In the genomic region with DNA sequence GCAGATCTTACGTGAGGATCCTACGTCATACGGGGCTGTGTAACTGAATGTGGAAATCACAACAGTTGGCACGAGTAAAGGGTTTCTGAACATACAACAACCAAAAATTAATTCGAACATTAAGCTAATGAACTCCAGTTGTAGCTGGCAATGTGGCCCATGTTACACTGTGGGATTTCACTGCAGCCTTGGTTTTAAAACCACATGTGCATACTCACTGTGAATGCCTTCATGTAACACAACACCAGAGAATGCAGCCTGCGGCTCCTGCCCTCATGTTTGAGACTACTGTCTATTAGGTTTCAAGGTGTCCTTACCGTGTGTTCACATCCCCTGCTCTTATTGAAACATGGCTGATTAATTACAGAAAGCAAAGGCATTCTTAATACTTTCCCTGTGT, we compare ENCODE assay signal across 25 mouse cellular contexts.
DNase-seq lines count a peak whose midpoint lies in the region; ATAC-seq and TF ChIP-seq lines count a peak whose summit lies in the region.
"Had no signal": no experiment of that assay in that cellular context is flagged by ENCODE, and none has a peak within 500 bp of the region (broad histone marks: within the 10 kb centered on the region; RNA-seq: fewer than 3 reads in every experiment).

No protein-coding gene starts in this region.

- no peak overlapping the region for H3K9ac ChIP-seq in kidney, postnatal 0 days (ENCODE audit: low read depth, low read length)
- no peak overlapping the region for H3K9ac ChIP-seq in embryonic facial prominence, embryonic 12.5 days
- H3K9ac ChIP-seq: forebrain, embryonic 15.5 days; heart, embryonic 13.5 days; hindbrain, embryonic 13.5 days; liver, embryonic 12.5 days; neural tube, embryonic 13.5 days had no signal

- H3K9me3 ChIP-seq in kidney, postnatal 0 days (replicated peaks; ENCODE audit: low read length): no peaks in the 10 kb centered on the region
- H3K9me3 ChIP-seq in embryonic facial prominence, embryonic 12.5 days: no peaks in the 10 kb centered on the region
- no peaks in the 10 kb centered on the region for H3K9me3 ChIP-seq in hindbrain, embryonic 10.5 days
- H3K9me3 ChIP-seq: forebrain, embryonic 15.5 days; heart, embryonic 13.5 days; hindbrain, embryonic 13.5 days; liver, embryonic 12.5 days; neural tube, embryonic 13.5 days had no signal

- no peak for TF ChIP-seq CTCF in kidney, postnatal 0 days (IDR thresholded peaks at IDR 0.05; ENCODE audit: low read depth)

- no peak overlapping the region for H3K27ac ChIP-seq in kidney, postnatal 0 days
- no peak overlapping the region for H3K27ac ChIP-seq in embryonic facial prominence, embryonic 12.5 days
- no peak overlapping the region for H3K27ac ChIP-seq in hindbrain, embryonic 10.5 days
- H3K27ac ChIP-seq: forebrain, embryonic 15.5 days; heart, adult 2 months; heart, embryonic 13.5 days; hindbrain, embryonic 13.5 days; liver, embryonic 12.5 days; neural tube, embryonic 13.5 days had no signal

- no peak for ATAC-seq in kidney, postnatal 0 days (replicated peaks; ENCODE audit: low FRiP score, low read depth)
- ATAC-seq in embryonic facial prominence, embryonic 12.5 days (ENCODE audit: insufficient number of reproducible peaks, insufficient read depth, low FRiP score, low TSS enrichment): peak; percentile 41; the same call in 1 of the 2 replicates
- ATAC-seq: forebrain, embryonic 15.5 days; inflammation-experienced regulatory T-cells, adult 6 months; liver, embryonic 12.5 days; Patski had no signal

- H3K36me3 ChIP-seq in kidney, postnatal 0 days (ENCODE audit: insufficient read depth, low read length): no peaks in the 10 kb centered on the region
- no peaks in the 10 kb centered on the region for H3K36me3 ChIP-seq in embryonic facial prominence, embryonic 12.5 days
- no peaks in the 10 kb centered on the region for H3K36me3 ChIP-seq in hindbrain, embryonic 10.5 days
- H3K36me3 ChIP-seq: forebrain, embryonic 15.5 days; heart, embryonic 13.5 days; hindbrain, embryonic 13.5 days; liver, embryonic 12.5 days; neural tube, embryonic 13.5 days had no signal

- H3K4me1 ChIP-seq in kidney, postnatal 0 days (replicated peaks; ENCODE audit: insufficient read depth, low read length): no peaks in the 10 kb centered on the region
- 0 out of 2 replicates have a peak, but pooled peaks cover 6% of the 10 kb centered on the region for H3K4me1 ChIP-seq in embryonic facial prominence, embryonic 12.5 days
- H3K4me1 ChIP-seq in hindbrain, embryonic 10.5 days (replicated peaks): peaks cover 8% of the 10 kb centered on the region; the same call in 1 of the 2 replicates
- H3K4me1 ChIP-seq: liver, embryonic 12.5 days had no signal

- H3K4me2 ChIP-seq in kidney, postnatal 0 days (ENCODE audit: low read length): no peak overlapping the region
- H3K4me2 ChIP-seq in embryonic facial prominence, embryonic 12.5 days (replicated peaks): no peak overlapping the region
- H3K4me2 ChIP-seq: forebrain, embryonic 15.5 days; heart, embryonic 13.5 days; hindbrain, embryonic 13.5 days; liver, embryonic 12.5 days; neural tube, embryonic 13.5 days had no signal

- H3K27me3 ChIP-seq in kidney, postnatal 0 days (ENCODE audit: insufficient read depth, low read length): no peaks in the 10 kb centered on the region
- H3K27me3 ChIP-seq in embryonic facial prominence, embryonic 12.5 days: no peaks in the 10 kb centered on the region
- H3K27me3 ChIP-seq in hindbrain, embryonic 10.5 days (ENCODE audit: insufficient read depth, poor library complexity, severe bottlenecking): no peaks in the 10 kb centered on the region
- H3K27me3 ChIP-seq: forebrain, embryonic 15.5 days; heart, embryonic 13.5 days; hindbrain, embryonic 13.5 days; liver, embryonic 12.5 days; neural tube, embryonic 13.5 days; Patski had no signal

- intact Hi-C loops in left cerebral cortex, postnatal 36 days (cut with DNase I): no loop called here

- WGBS in kidney, postnatal 0 days: 72% methylated on average over 7 of the region's 7 CpGs
- 23% methylated on average over 7 of the region's 7 CpGs for WGBS in embryonic facial prominence, embryonic 12.5 days
- 76% methylated on average over 7 of the region's 7 CpGs for WGBS in hindbrain, embryonic 10.5 days

- peak; percentile 19 for DNase-seq in kidney, postnatal 0 days (ENCODE audit: low spot score)
- DNase-seq in kidney, postnatal 14 days: no peak
- peak; percentile 35 for DNase-seq in hindlimb bud, embryonic 11.5 days (ENCODE audit: extremely low spot score, low read depth, low spot score)
- peak; percentile 33 for DNase-seq in mesoderm, embryonic 11.5 days (ENCODE audit: low read depth, low spot score)
- DNase-seq in hindbrain, embryonic 10.5 days (ENCODE audit: low spot score): no peak
- DNase-seq in left cerebral cortex, postnatal 36 days (ENCODE audit: low spot score in 2 of 2): no peak
- DNase-seq in cerebellum, postnatal 36 days: no peak
- DNase-seq: adrenal gland, postnatal 36 days; cerebellum, adult 9-10 months; gastrocnemius, postnatal 14 days; heart, adult 2 months; heart, postnatal 14 days; kidney, adult 2 months; kidney, postnatal 25 days; lung, adult 18-20 months; midbrain, embryonic 14.5 days; thymus, postnatal 14 days had no signal

- no peak overlapping the region for H3K4me3 ChIP-seq in kidney, postnatal 0 days (replicated peaks; ENCODE audit: low read depth, low read length)
- no peak overlapping the region for H3K4me3 ChIP-seq in embryonic facial prominence, embryonic 12.5 days
- no peak overlapping the region for H3K4me3 ChIP-seq in hindbrain, embryonic 10.5 days
- H3K4me3 ChIP-seq: forebrain, embryonic 15.5 days; heart, adult 2 months; heart, embryonic 13.5 days; hindbrain, embryonic 13.5 days; liver, embryonic 12.5 days; neural tube, embryonic 13.5 days had no signal

Comparison
In these comparisons a context has a peak if more than half of its experiments do, and no peak if none do; other contexts are left out.
1. DNase-seq: peak in kidney, postnatal 0 days (single experiment), hindlimb bud, embryonic 11.5 days (single experiment) and mesoderm, embryonic 11.5 days (single experiment); none in kidney, postnatal 14 days (single experiment), hindbrain, embryonic 10.5 days (single experiment), left cerebral cortex, postnatal 36 days (0 of 2) and cerebellum, postnatal 36 days (0 of 2).